Mouse (Mus musculus) ES-E14 (cell line): ENCODE data around the gene Rassf5.

Source experiments
- CHD2 ChIP-seq: IDR thresholded peaks from 2 replicates; pipeline ENCODE4 v1.6.1; 2014; ENCODE audit warnings: mild to moderate bottlenecking, low read depth, low read length, inconsistent platforms
- HCFC1 ChIP-seq: IDR thresholded peaks from 2 replicates; pipeline ENCODE4 v1.6.1; 2012; ENCODE audit warnings: low read length, inconsistent platforms, borderline replicate concordance; ENCODE audit not compliant: insufficient read depth
- MAFK ChIP-seq: IDR thresholded peaks from 2 replicates; pipeline ENCODE4 v1.6.1; 2014; ENCODE audit warnings: mild to moderate bottlenecking, low read depth, low read length, inconsistent platforms; ENCODE audit not compliant: insufficient read depth
- ZC3H11A ChIP-seq: IDR thresholded peaks from 2 replicates; pipeline ENCODE4 v1.6.1; 2012; ENCODE audit warnings: low read depth, mild to moderate bottlenecking, inconsistent platforms, low read length, borderline replicate concordance

GRCm38 (mm10) chr1:131279456-131279776 lies 34.4 kb upstream of the Rassf5 start, which contains the start of gene Ikbke:
- TF ChIP-seq CHD2 (no peak), HCFC1 (no peak), MAFK (no peak), ZC3H11A (no peak)
